ENCODE assay signal across 15 mouse cellular contexts in the genomic region with DNA sequence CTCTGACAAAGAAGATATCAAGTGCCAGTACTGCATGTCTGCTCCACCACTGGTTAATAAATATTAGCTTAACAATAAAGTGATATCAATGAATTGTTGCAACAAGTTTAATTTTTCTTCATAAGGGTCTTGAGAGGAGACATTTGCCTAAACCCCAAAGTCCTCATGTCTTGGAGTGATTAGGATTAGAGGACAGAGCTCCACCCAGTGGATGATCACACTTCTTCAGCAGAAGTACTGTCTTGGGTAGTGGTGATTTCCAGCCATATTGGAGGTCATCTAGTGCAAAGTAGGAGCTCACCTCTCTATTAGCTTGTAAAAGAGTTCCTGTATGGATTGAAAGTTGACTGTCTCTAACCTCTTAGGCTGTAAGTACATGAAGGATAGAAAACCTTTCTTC.
A peak's percentile ranks its signal among the peaks of the same experiment; 100 is the strongest.
DNase-seq lines count a peak whose midpoint lies in the region; ATAC-seq and TF ChIP-seq lines count a peak whose summit lies in the region.
"Had no signal": no experiment of that assay in that cellular context is flagged by ENCODE, and none has a peak within 500 bp of the region (broad histone marks: within the 10 kb centered on the region; RNA-seq: fewer than 3 reads in every experiment).

No protein-coding gene starts in this region.

- no peaks in the 10 kb centered on the region for H3K4me1 ChIP-seq in kidney, adult 2 months (ENCODE audit: control insufficient read depth, insufficient read depth, low read length)
- no peaks in the 10 kb centered on the region for H3K4me1 ChIP-seq in kidney, embryonic 14.5 days (ENCODE audit: control insufficient read depth, insufficient read depth, low read length)
- H3K4me1 ChIP-seq in cortical plate, adult 2 months (ENCODE audit: control insufficient read depth, insufficient read depth, low read length), result no peaks in the 10 kb centered on the region
- H3K4me1 ChIP-seq: forebrain, embryonic 12.5 days; liver, embryonic 13.5 days; midbrain, embryonic 12.5 days had no signal

- no peak overlapping the region for H3K4me2 ChIP-seq in kidney, embryonic 14.5 days (replicated peaks; ENCODE audit: low read depth, low read length)
- H3K4me2 ChIP-seq: forebrain, embryonic 12.5 days; liver, embryonic 13.5 days; midbrain, embryonic 12.5 days had no signal

- TF ChIP-seq CTCF in kidney, adult 2 months (conservative IDR thresholded peaks at IDR 0.05; ENCODE audit: insufficient read depth, insufficient read length, low read depth, low read length), result no peak
- TF ChIP-seq CTCF in left cerebral cortex, adult 2 months (IDR thresholded peaks at IDR 0.05), result peak; percentile 41
- TF ChIP-seq CTCF in cortical plate, adult 2 months (IDR thresholded peaks at IDR 0.05; ENCODE audit: extremely low read depth, insufficient read depth, low read length), result peak; percentile 32; the same call in 1 of the 2 replicates

- H3K9ac ChIP-seq in kidney, embryonic 14.5 days (ENCODE audit: low read depth, low read length), result no peak overlapping the region
- H3K9ac ChIP-seq: forebrain, embryonic 12.5 days; liver, embryonic 13.5 days; midbrain, embryonic 12.5 days had no signal

- H3K27ac ChIP-seq in kidney, adult 2 months (ENCODE audit: insufficient read depth, low read depth, low read length), result no peak overlapping the region
- no peak overlapping the region for H3K27ac ChIP-seq in kidney, embryonic 14.5 days (ENCODE audit: low read depth, low read length)
- no peak overlapping the region for H3K27ac ChIP-seq in left cerebral cortex, adult 2 months
- no peak overlapping the region for H3K27ac ChIP-seq in cortical plate, adult 2 months (ENCODE audit: insufficient read depth, low read length)
- H3K27ac ChIP-seq: forebrain, embryonic 12.5 days; liver, embryonic 13.5 days; macrophage; midbrain, embryonic 12.5 days had no signal

- TF ChIP-seq POLR2A in kidney, adult 2 months (IDR thresholded peaks at IDR 0.05; ENCODE audit: low read depth, low read length), result no peak
- TF ChIP-seq POLR2A in cortical plate, adult 2 months (IDR thresholded peaks at IDR 0.05; ENCODE audit: extremely low read depth, insufficient read depth, low read length), result no peak

- no peaks in the 10 kb centered on the region for H3K36me3 ChIP-seq in kidney, adult 2 months (ENCODE audit: control insufficient read depth, insufficient read depth, low read length)
- H3K36me3 ChIP-seq in kidney, embryonic 14.5 days (ENCODE audit: control insufficient read depth, insufficient read depth, low read length), result no peaks in the 10 kb centered on the region
- H3K36me3 ChIP-seq: forebrain, embryonic 12.5 days; G1E; liver, embryonic 13.5 days; midbrain, embryonic 12.5 days had no signal

- no peak for ATAC-seq in kidney, embryonic 14.5 days (ENCODE audit: low FRiP score, low TSS enrichment)

- intact Hi-C loops in left cerebral cortex, adult 2 months (cut with DNase I), result loop anchor here (5.0 to 10.0 kb wide), 3 partner anchors 389 to 902 kb away; no protein-coding TSS in a partner anchor
- intact Hi-C loops in left cerebral cortex, postnatal 4 days (cut with DNase I), result no loop called here

- H3K27me3 ChIP-seq in kidney, adult 2 months (replicated peaks; ENCODE audit: control insufficient read depth, insufficient read depth, low read length), result no peaks in the 10 kb centered on the region
- no peaks in the 10 kb centered on the region for H3K27me3 ChIP-seq in kidney, embryonic 14.5 days (ENCODE audit: control insufficient read depth, insufficient read depth, low read length)
- H3K27me3 ChIP-seq: forebrain, embryonic 12.5 days; liver, embryonic 13.5 days; midbrain, embryonic 12.5 days had no signal

- H3K9me3 ChIP-seq in kidney, embryonic 14.5 days (ENCODE audit: control insufficient read depth, low read length), result no peaks in the 10 kb centered on the region
- H3K9me3 ChIP-seq: forebrain, embryonic 12.5 days; G1E; liver, embryonic 13.5 days; midbrain, embryonic 12.5 days had no signal

- no peak overlapping the region for H3K4me3 ChIP-seq in kidney, adult 2 months (ENCODE audit: insufficient read depth, low read depth, low read length)
- H3K4me3 ChIP-seq in kidney, embryonic 14.5 days (ENCODE audit: low read length), result no peak overlapping the region
- H3K4me3 ChIP-seq in left cerebral cortex, adult 2 months, result no peak overlapping the region
- no peak overlapping the region for H3K4me3 ChIP-seq in cortical plate, adult 2 months (ENCODE audit: insufficient read depth, low read length)
- H3K4me3 ChIP-seq: forebrain, embryonic 12.5 days; liver, embryonic 13.5 days; midbrain, embryonic 12.5 days had no signal

- DNase-seq in embryo, embryonic 10 days (ENCODE audit: low spot score), result peak; percentile 7
- DNase-seq in embryo, embryonic 11 days, result no peak
- DNase-seq in kidney, adult 2 months, result peak; percentile 9
- DNase-seq in left cerebral cortex, adult 2 months (ENCODE audit: extremely low spot score in 1 of 2, low spot score in 2 of 2), result no peak
- no peak for DNase-seq in left cerebral cortex, postnatal 4 days
- no peak for DNase-seq in retina, embryonic 14.5 days (ENCODE audit: low spot score)
- DNase-seq: cerebellum, adult 11-12 months; liver, embryonic 13.5 days; thymus, postnatal 14 days had no signal

Comparison
In these comparisons a context has a peak if more than half of its experiments do, and no peak if none do; other contexts are left out.
1. DNase-seq: peak in embryo, embryonic 10 days (single experiment) and kidney, adult 2 months (single experiment); none in embryo, embryonic 11 days (single experiment), left cerebral cortex, adult 2 months (0 of 2), left cerebral cortex, postnatal 4 days (single experiment) and retina, embryonic 14.5 days (single experiment).